Mouse (Mus musculus) kidney, adult 2 months (tissue): ENCODE data around the gene Cars2. TPM values are rescaled to one million over a fixed set of nuclear protein-coding genes. Genes with fewer than 3 reads are reported as not detected.
A peak's percentile ranks its signal among the peaks of the same experiment; 100 is the strongest.

Source experiments
- DNase-seq: peaks from one replicate; pipeline ENCODE4 v3.0.0; 2021
- H3K27ac ChIP-seq: fragments of 200-500 bp; 2 replicates; pipeline ENCODE4 v1.5.1; 2012; ENCODE audit warnings: low read depth, low read length, control low read depth, inconsistent platforms; ENCODE audit not compliant: insufficient read depth
- H3K27me3 ChIP-seq: fragments of 200-500 bp; replicated peaks from 2 replicates; pipeline ENCODE4 v1.6.1; 2012; ENCODE audit warnings: mild to moderate bottlenecking, moderate library complexity, low read length, inconsistent platforms; ENCODE audit not compliant: control insufficient read depth, insufficient read depth
- H3K36me3 ChIP-seq: fragments of 200-500 bp; 2 replicates; pipeline ENCODE4 v1.6.1; 2012; ENCODE audit warnings: mild to moderate bottlenecking, moderate library complexity, low read length, inconsistent platforms; ENCODE audit not compliant: control insufficient read depth, insufficient read depth
- H3K4me1 ChIP-seq: fragments of 200-500 bp; 2 replicates; pipeline ENCODE4 v1.6.1; 2011; ENCODE audit warnings: low read length; ENCODE audit not compliant: control insufficient read depth, insufficient read depth
- H3K4me3 ChIP-seq: fragments of 200-500 bp; 2 replicates; pipeline ENCODE4 v1.5.1; 2011; ENCODE audit warnings: mild to moderate bottlenecking, low read depth, low read length, control low read depth; ENCODE audit not compliant: insufficient read depth
- CTCF ChIP-seq: fragments of 200-500 bp; conservative IDR thresholded peaks from 2 replicates; pipeline ENCODE4 v1.5.1; 2011; ENCODE audit warnings: low read depth, mild to moderate bottlenecking, control low read depth, low read length, moderate library complexity, mixed read lengths; ENCODE audit not compliant: insufficient read depth, insufficient read length
- POLR2A ChIP-seq: fragments of 200-500 bp; IDR thresholded peaks from one replicate; pipeline ENCODE4 v1.6.1; 2011; ENCODE audit warnings: low read depth, low read length, control low read depth
- WGBS: fragments of 180-500 bp; shearing (Covaris S2); methylation state at CpG from one replicate; pipeline ENCODE4 v1.1.7; 2018; 5-methylcytosine and 5-hydroxymethylcytosine counted together
- polyA plus RNA-seq: library from polyadenylated mRNA; depleted of rRNA; stranded (reverse); fragments of >200 nt; gene quantifications from 2 replicates; pipeline ENCODE4 v1.2.3, GENCODE M21; 2012

Gene Cars2
- polyA plus RNA-seq, 1 experiment = 50.7 TPM

GRCm38 (mm10) chr8:11542866-11543265, 7.7 kb downstream of the Cars2 start:
- Histone ChIP-seq H3K4me1 (no peaks in the 10 kb centered on the region), H3K36me3 (no peaks in the 10 kb centered on the region), H3K27ac (no peak overlapping the region), H3K4me3 (no peak overlapping the region), H3K27me3 (no peaks in the 10 kb centered on the region)
- WGBS = 80% methylated on average over 4 of the region's 4 CpGs
- TF ChIP-seq CTCF (no peak), POLR2A (no peak)
- DNase-seq = no peak

GRCm38 (mm10) chr8:11542031-11542430, 8.6 kb downstream of the Cars2 start:
- Histone ChIP-seq H3K4me1 (no peaks in the 10 kb centered on the region), H3K27ac (peak overlapping the region; percentile 24), H3K4me3 (no peak overlapping the region), H3K36me3 (no peaks in the 10 kb centered on the region), H3K27me3 (no peaks in the 10 kb centered on the region)
- peak; percentile 64 for DNase-seq
- TF ChIP-seq CTCF (no peak), POLR2A (no peak)
- WGBS = 73% methylated on average over 12 of the region's 12 CpGs

- Histone ChIP-seq H3K4me1 (no peaks in the 10 kb centered on the region), H3K36me3 (no peaks in the 10 kb centered on the region), H3K27me3 (no peaks in the 10 kb centered on the region), H3K27ac (no peak overlapping the region), H3K4me3 (no peak overlapping the region)
- TF ChIP-seq CTCF = no peak
- TF ChIP-seq POLR2A = no peak
- 97% methylated on average over 8 of the region's 8 CpGs for WGBS
- DNase-seq = no peak
Observed at GRCm38 (mm10) chr8:11540182-11540581, 10.4 kb downstream of the Cars2 start.

- TF ChIP-seq CTCF = no peak
- no peak for TF ChIP-seq POLR2A
- WGBS = 76% methylated on average over 4 of the region's 4 CpGs
- Histone ChIP-seq H3K27me3 (no peaks in the 10 kb centered on the region), H3K4me3 (no peak overlapping the region), H3K36me3 (no peaks in the 10 kb centered on the region), H3K27ac (no peak overlapping the region), H3K4me1 (no peaks in the 10 kb centered on the region)
- DNase-seq = no peak
Observed at GRCm38 (mm10) chr8:11539049-11539448, 11.5 kb downstream of the Cars2 start.

- no peaks in the 10 kb centered on the region for H3K36me3 ChIP-seq
- no peaks in the 10 kb centered on the region for H3K4me1 ChIP-seq
- no peaks in the 10 kb centered on the region for H3K27me3 ChIP-seq
- no peak for DNase-seq
- H3K4me3 ChIP-seq = no peak overlapping the region
- 76% methylated on average over 9 of the region's 9 CpGs for WGBS
- TF ChIP-seq CTCF (no peak), POLR2A (no peak)
- no peak overlapping the region for H3K27ac ChIP-seq
Observed at GRCm38 (mm10) chr8:11534494-11534893, 16.1 kb downstream of the Cars2 start.

- H3K36me3 ChIP-seq = no peaks in the 10 kb centered on the region
- H3K4me1 ChIP-seq = no peaks in the 10 kb centered on the region
- 65% methylated on average over 4 of the region's 4 CpGs for WGBS
- no peaks in the 10 kb centered on the region for H3K27me3 ChIP-seq
- no peak overlapping the region for H3K4me3 ChIP-seq
- no peak for DNase-seq
- no peak overlapping the region for H3K27ac ChIP-seq
- TF ChIP-seq CTCF (no peak), POLR2A (no peak)
Observed at GRCm38 (mm10) chr8:11530849-11531248, 19.7 kb downstream of the Cars2 start.

- Histone ChIP-seq H3K4me3 (no peak overlapping the region), H3K36me3 (no peaks in the 10 kb centered on the region), H3K4me1 (no peaks in the 10 kb centered on the region), H3K27me3 (no peaks in the 10 kb centered on the region), H3K27ac (no peak overlapping the region)
- peak; percentile 43 for DNase-seq
- TF ChIP-seq CTCF (no peak), POLR2A (no peak)
- 71% methylated on average over 18 of the region's 18 CpGs for WGBS
Observed at GRCm38 (mm10) chr8:11530155-11530770, 20.3 kb downstream of the Cars2 start.

GRCm38 (mm10) chr8:11523331-11523730, 27.3 kb downstream of the Cars2 start:
- WGBS = 43% methylated on average over 3 of the region's 3 CpGs
- no peak overlapping the region for H3K27ac ChIP-seq
- DNase-seq = peak; percentile 54
- no peak overlapping the region for H3K4me3 ChIP-seq
- no peaks in the 10 kb centered on the region for H3K27me3 ChIP-seq
- no peaks in the 10 kb centered on the region for H3K36me3 ChIP-seq
- peaks cover 3% of the 10 kb centered on the region; the same call in 1 of the 2 replicates for H3K4me1 ChIP-seq
- no peak for TF ChIP-seq CTCF
- no peak for TF ChIP-seq POLR2A
